ENCODE assay signal across 20 mouse cellular contexts in the genomic region with DNA sequence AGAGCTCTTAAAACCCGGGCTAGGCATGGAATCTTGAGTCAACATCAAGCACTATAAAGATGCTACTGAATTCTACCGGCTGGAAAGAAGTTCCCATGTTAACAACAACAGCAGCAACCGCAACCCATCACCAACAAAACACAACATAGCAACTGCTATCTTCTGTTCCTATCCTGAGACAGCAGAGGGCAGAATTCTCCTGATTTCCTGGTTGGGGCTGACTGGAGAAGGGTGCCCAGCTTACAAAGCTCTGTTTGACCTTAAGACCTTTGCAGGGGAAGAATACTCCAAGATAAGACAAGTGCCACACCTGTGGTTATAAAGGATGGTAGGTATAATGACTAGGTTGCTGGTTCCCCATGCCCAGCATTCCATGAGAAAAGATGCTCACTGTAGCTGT. TPM values are rescaled to one million over a fixed set of nuclear protein-coding genes. Genes with fewer than 3 reads are reported as not detected.
A peak's percentile ranks its signal among the peaks of the same experiment; 100 is the strongest.
DNase-seq lines count a peak whose midpoint lies in the region; TF ChIP-seq lines count a peak whose summit lies in the region.
"Had no signal": no experiment of that assay in that cellular context is flagged by ENCODE, and none has a peak within 500 bp of the region (broad histone marks: within the 10 kb centered on the region; RNA-seq: fewer than 3 reads in every experiment).

No protein-coding gene starts in this region.

- no peak for DNase-seq in heart, adult 2 months
- no peak for DNase-seq in heart, embryonic 10.5 days (ENCODE audit: low spot score)
- no peak for DNase-seq in left cerebral cortex, adult 2 months (ENCODE audit: extremely low spot score in 1 of 2, low spot score in 2 of 2)
- DNase-seq in left cerebral cortex, postnatal 25 days (ENCODE audit: low spot score in 2 of 2) = no peak
- no peak for DNase-seq in CH12.LX (ENCODE audit: extremely low read depth)
- DNase-seq in B cell, adult 2 months = no peak
- DNase-seq: adrenal gland, adult 8-10 months; cerebellum, adult 8-10 months; gastrocnemius, postnatal 14 days; kidney, postnatal 10 days; lung, postnatal 36 days; retina, postnatal 1 day; right cerebral cortex, postnatal 4 days had no signal

- no peak overlapping the region for H3K27ac ChIP-seq in heart, adult 2 months
- H3K27ac ChIP-seq in heart, embryonic 10.5 days = no peak overlapping the region; the same call in 1 of the 2 replicates
- H3K27ac ChIP-seq in left cerebral cortex, adult 2 months = peak overlapping the region; percentile 64; the same call in 1 of the 2 replicates
- H3K27ac ChIP-seq in CH12.LX (ENCODE audit: insufficient read depth, low read depth) = no peak overlapping the region
- 0 out of 2 replicates have a peak overlapping the region, but pooled peaks have one; percentile 1 for H3K27ac ChIP-seq in brown adipose tissue, adult 24 weeks (replicated peaks; ENCODE audit: low read depth, low read length)
- H3K27ac ChIP-seq: embryonic facial prominence, embryonic 13.5 days; hindbrain, embryonic 10.5 days; limb, embryonic 13.5 days; liver, embryonic 15.5 days had no signal

- 65% methylated on average over 3 of the region's 3 CpGs for WGBS in heart, adult 2 months
- WGBS in heart, embryonic 10.5 days = 88% methylated on average over 3 of the region's 3 CpGs

- H3K4me1 ChIP-seq in heart, adult 2 months (ENCODE audit: control insufficient read depth, insufficient read depth, low read length) = no peaks in the 10 kb centered on the region; the same call in 1 of the 2 replicates
- H3K4me1 ChIP-seq in heart, embryonic 10.5 days = peaks cover 31% of the 10 kb centered on the region
- H3K4me1 ChIP-seq in CH12.LX (ENCODE audit: control insufficient read depth in 1 of 2, insufficient read depth in 2 of 2) = no peaks in the 10 kb centered on the region
- peaks cover 6% of the 10 kb centered on the region; the same call in 1 of the 2 replicates for H3K4me1 ChIP-seq in brown adipose tissue, adult 24 weeks (ENCODE audit: control insufficient read depth, insufficient read depth, insufficient read length, low read length)
- H3K4me1 ChIP-seq: hindbrain, embryonic 10.5 days; limb, embryonic 13.5 days; liver, embryonic 15.5 days had no signal

- no peak overlapping the region for H3K9ac ChIP-seq in heart, adult 2 months (ENCODE audit: low read depth, low read length)
- no peak overlapping the region for H3K9ac ChIP-seq in CH12.LX (ENCODE audit: insufficient read depth, low read depth)
- H3K9ac ChIP-seq: embryonic facial prominence, embryonic 13.5 days; limb, embryonic 13.5 days; liver, embryonic 15.5 days had no signal

- intact Hi-C loops in heart, adult 2 months (cut with DNase I) = no loop called here
- intact Hi-C loops in left cerebral cortex, adult 2 months (cut with DNase I) = loop anchor here (5.0 kb wide), 2 partner anchors 50 to 270 kb away; no protein-coding TSS in a partner anchor
- intact Hi-C loops in left cerebral cortex, postnatal 25 days (cut with DNase I) = no loop called here

- in situ Hi-C loops in CH12.LX (cut with MboI; ENCODE audit: low pct_ligation_motif_present, low pct_unique_long_range_greater_than_20kb, low sequenced_read_pairs) = no loop called here

- dilution Hi-C loops in CH12.LX (cut with MboI; ENCODE audit: extremely low pct_ligation_motif_present, extremely low pct_unique_long_range_greater_than_20kb, low sequenced_read_pairs) = no loop called here

- no peaks in the 10 kb centered on the region; the same call in 1 of the 2 replicates for H3K79me2 ChIP-seq in heart, adult 2 months (replicated peaks; ENCODE audit: control insufficient read depth, insufficient read depth, low read length)
- no peaks in the 10 kb centered on the region for H3K79me2 ChIP-seq in CH12.LX (replicated peaks; ENCODE audit: control insufficient read depth, extremely low read depth, insufficient read depth, poor library complexity, severe bottlenecking)

- no peak overlapping the region for H3K4me3 ChIP-seq in heart, adult 2 months
- H3K4me3 ChIP-seq in heart, embryonic 10.5 days = no peak overlapping the region
- H3K4me3 ChIP-seq in left cerebral cortex, adult 2 months = no peak overlapping the region
- H3K4me3 ChIP-seq in CH12.LX (replicated peaks in 1 of 3; ENCODE audit: low read depth in 2 of 3, low read length in 2 of 3, poor library complexity in 1 of 3) = no peak overlapping the region
- H3K4me3 ChIP-seq in brown adipose tissue, adult 24 weeks (ENCODE audit: insufficient read depth, low read depth, low read length) = no peak overlapping the region
- H3K4me3 ChIP-seq: embryonic facial prominence, embryonic 13.5 days; heart, embryonic 12.5 days; hindbrain, embryonic 10.5 days; limb, embryonic 13.5 days; liver, embryonic 15.5 days had no signal

- TF ChIP-seq EP300 in heart, adult 2 months (IDR thresholded peaks at IDR 0.05; ENCODE audit: insufficient read depth, low read depth, low read length) = no peak
- TF ChIP-seq EP300 in CH12.LX (IDR thresholded peaks at IDR 0.05; ENCODE audit: low read length) = no peak

- TF ChIP-seq POLR2A in heart, adult 2 months (IDR thresholded peaks at IDR 0.05; ENCODE audit: insufficient read depth, low read depth, low read length) = no peak
- TF ChIP-seq POLR2A in CH12.LX (IDR thresholded peaks at IDR 0.05; ENCODE audit: low read depth, low read length) = no peak

- peak; percentile 58 for TF ChIP-seq CTCF in heart, adult 2 months (IDR thresholded peaks at IDR 0.05)
- TF ChIP-seq CTCF in left cerebral cortex, adult 2 months (IDR thresholded peaks at IDR 0.05) = peak; percentile 53
- peak in 1 of 2 experiments; percentile 46; a peak in 2 of 4 replicates for TF ChIP-seq CTCF in CH12.LX (conservative IDR thresholded peaks at IDR 0.05 in 1 of 2, IDR thresholded peaks at IDR 0.05 in 1 of 2; ENCODE audit: low read depth in 2 of 2, low read length in 2 of 2)

- no peaks in the 10 kb centered on the region for H3K27me3 ChIP-seq in heart, adult 2 months (ENCODE audit: control insufficient read depth, insufficient read depth, low read length)
- H3K27me3 ChIP-seq in heart, embryonic 10.5 days (ENCODE audit: insufficient read depth, poor library complexity, severe bottlenecking) = no peaks in the 10 kb centered on the region
- H3K27me3 ChIP-seq in CH12.LX (replicated peaks) = no peaks in the 10 kb centered on the region
- H3K27me3 ChIP-seq: embryonic facial prominence, embryonic 13.5 days; heart, embryonic 12.5 days; limb, embryonic 13.5 days; liver, embryonic 15.5 days had no signal

- no peak overlapping the region for H3K4me2 ChIP-seq in CH12.LX (ENCODE audit: insufficient read depth, low read depth, poor library complexity, severe bottlenecking)
- H3K4me2 ChIP-seq: embryonic facial prominence, embryonic 13.5 days; heart, embryonic 12.5 days; limb, embryonic 13.5 days; liver, embryonic 15.5 days; midbrain, embryonic 11.5 days had no signal

- H3K36me3 ChIP-seq in heart, adult 2 months (ENCODE audit: control insufficient read depth, insufficient read depth, low read length) = peaks cover 5% of the 10 kb centered on the region
- peaks cover 59% of the 10 kb centered on the region for H3K36me3 ChIP-seq in heart, embryonic 10.5 days
- H3K36me3 ChIP-seq in CH12.LX (replicated peaks in 1 of 2; ENCODE audit: control insufficient read depth in 1 of 2, insufficient read depth in 1 of 2, low read length in 1 of 2) = peaks cover 18 to 78% of the 10 kb centered on the region in 2 experiments

- TF ChIP-seq RAD21 in CH12.LX (IDR thresholded peaks at IDR 0.05; ENCODE audit: low read depth, low read length) = peak; percentile 17; the same call in 1 of the 2 replicates

- no peaks in the 10 kb centered on the region for H3K9me3 ChIP-seq in heart, embryonic 10.5 days
- no peaks in the 10 kb centered on the region for H3K9me3 ChIP-seq in CH12.LX (replicated peaks; ENCODE audit: low read length)
- H3K9me3 ChIP-seq: embryonic facial prominence, embryonic 13.5 days; heart, embryonic 12.5 days; hindbrain, embryonic 10.5 days; limb, embryonic 13.5 days; liver, embryonic 15.5 days had no signal

RNA-seq across cellular contexts. Expression of gene Ndst2, which starts 12.6 kb away (rescaled TPM):
- total RNA-seq in heart, adult 2 months (2021) = 1 to 10 TPM; 8.3 to 8.5 TPM
- polyA plus RNA-seq in heart, adult 2 months (2012; rRNA removed) = 15.5 and 23.7 TPM in 2 replicates
- 17.5 and 19.7 TPM in 2 replicates for polyA plus RNA-seq in heart, embryonic 10.5 days (2016; fragmentation: Nextera tagmentation; extraction: Ambion mirVana)
- total RNA-seq in left cerebral cortex, adult 2 months (2021) = 10 to 100 TPM; 15.5 to 17.7 TPM
- total RNA-seq in left cerebral cortex, postnatal 25 days (2021) = 10 to 100 TPM; 14.9 to 17.4 TPM
- total RNA-seq in CH12.LX (2012; rRNA removed) (17.8 and 21.1 TPM in 2 replicates), CH12.LX (2014; rRNA removed) (9.9 and 11.4 TPM in 2 replicates)
- polyA plus RNA-seq in CH12.LX (2012; ENCODE audit: insufficient read length, low read depth) = 18.0 and 20.2 TPM in 2 replicates
- 3.9 and 4.8 TPM in 2 replicates for polyA plus RNA-seq in brown adipose tissue, adult 24 weeks (2012; ENCODE audit: insufficient read depth, insufficient read length, missing spikeins)

RNA-seq across cellular contexts. Expression of gene Zswim8, which starts 39.6 kb away (rescaled TPM):
- total RNA-seq in heart, adult 2 months (2021) = 10 to 100 TPM; 38.5 to 40.0 TPM
- polyA plus RNA-seq in heart, adult 2 months (2012; rRNA removed) = 103 and 108 TPM in 2 replicates
- 25.9 and 33.1 TPM in 2 replicates for polyA plus RNA-seq in heart, embryonic 10.5 days (2016; fragmentation: Nextera tagmentation; extraction: Ambion mirVana)
- total RNA-seq in left cerebral cortex, adult 2 months (2021) = 100 to 1,000 TPM; 176 to 180 TPM
- 100 to 1,000 TPM; 152 to 155 TPM for total RNA-seq in left cerebral cortex, postnatal 25 days (2021)
- total RNA-seq in CH12.LX (2012; rRNA removed) = 22.6 and 22.8 TPM in 2 replicates
- 8.7 and 9.5 TPM in 2 replicates for total RNA-seq in CH12.LX (2014; rRNA removed)
- polyA plus RNA-seq in CH12.LX (2012; ENCODE audit: insufficient read length, low read depth) = 33.9 and 39.6 TPM in 2 replicates
- 22.1 and 28.2 TPM in 2 replicates for polyA plus RNA-seq in brown adipose tissue, adult 24 weeks (2012; ENCODE audit: insufficient read depth, insufficient read length, missing spikeins)

RNA-seq across cellular contexts. Expression of gene Chchd1, which starts 44.1 kb away (rescaled TPM):
- 100 to 1,000 TPM in 1 of 2 experiments, 10 to 100 TPM in 1; 98.8 to 126 TPM for total RNA-seq in heart, adult 2 months (2021)
- 66.8 and 89.0 TPM in 2 replicates for polyA plus RNA-seq in heart, adult 2 months (2012; rRNA removed)
- 224 and 232 TPM in 2 replicates for polyA plus RNA-seq in heart, embryonic 10.5 days (2016; fragmentation: Nextera tagmentation; extraction: Ambion mirVana)
- 10 to 100 TPM; 47.3 to 48.1 TPM for total RNA-seq in left cerebral cortex, adult 2 months (2021)
- total RNA-seq in left cerebral cortex, postnatal 25 days (2021) = 10 to 100 TPM; 45.9 to 51.8 TPM
- total RNA-seq in CH12.LX (2012; rRNA removed) (184 and 191 TPM in 2 replicates), CH12.LX (2014; rRNA removed) (391 and 402 TPM in 2 replicates)
- 157 and 166 TPM in 2 replicates for polyA plus RNA-seq in CH12.LX (2012; ENCODE audit: insufficient read length, low read depth)
- polyA plus RNA-seq in brown adipose tissue, adult 24 weeks (2012; ENCODE audit: insufficient read depth, insufficient read length, missing spikeins) = 233 and 294 TPM in 2 replicates

RNA-seq across cellular contexts. Expression of gene Camk2g, which starts 47.0 kb away (rescaled TPM):
- total RNA-seq in heart, adult 2 months (2021) = 10 to 100 TPM; 36.8 to 41.0 TPM
- 37.0 and 54.6 TPM in 2 replicates for polyA plus RNA-seq in heart, adult 2 months (2012; rRNA removed)
- polyA plus RNA-seq in heart, embryonic 10.5 days (2016; fragmentation: Nextera tagmentation; extraction: Ambion mirVana) = 60.6 and 65.3 TPM in 2 replicates
- 100 to 1,000 TPM; 328 to 345 TPM for total RNA-seq in left cerebral cortex, adult 2 months (2021)
- 100 to 1,000 TPM; 292 to 312 TPM for total RNA-seq in left cerebral cortex, postnatal 25 days (2021)
- total RNA-seq in CH12.LX (2012; rRNA removed) (18.5 and 19.8 TPM in 2 replicates), CH12.LX (2014; rRNA removed) (15.7 and 17.1 TPM in 2 replicates)
- 33.1 and 34.7 TPM in 2 replicates for polyA plus RNA-seq in CH12.LX (2012; ENCODE audit: insufficient read length, low read depth)
- 9.3 and 12.8 TPM in 2 replicates for polyA plus RNA-seq in brown adipose tissue, adult 24 weeks (2012; ENCODE audit: insufficient read depth, insufficient read length, missing spikeins)

RNA-seq across cellular contexts. Expression of gene Fut11, which starts 52.2 kb away (rescaled TPM):
- 1 to 10 TPM; 5.3 to 5.9 TPM for total RNA-seq in heart, adult 2 months (2021)
- polyA plus RNA-seq in heart, adult 2 months (2012; rRNA removed) = 5.3 and 6.9 TPM in 2 replicates
- polyA plus RNA-seq in heart, embryonic 10.5 days (2016; fragmentation: Nextera tagmentation; extraction: Ambion mirVana) = 18.4 and 19.5 TPM in 2 replicates
- total RNA-seq in left cerebral cortex, adult 2 months (2021) = 10 to 100 TPM; 17.6 to 18.2 TPM
- total RNA-seq in left cerebral cortex, postnatal 25 days (2021) = 10 to 100 TPM; 18.5 to 19.7 TPM
- total RNA-seq in CH12.LX (2012; rRNA removed) = 2.6 and 2.9 TPM in 2 replicates
- 3.5 and 3.7 TPM in 2 replicates for total RNA-seq in CH12.LX (2014; rRNA removed)
- 3.8 and 4.0 TPM in 2 replicates for polyA plus RNA-seq in CH12.LX (2012; ENCODE audit: insufficient read length, low read depth)
- polyA plus RNA-seq in brown adipose tissue, adult 24 weeks (2012; ENCODE audit: insufficient read depth, insufficient read length, missing spikeins) = 1.6 and 3.3 TPM in 2 replicates

Comparison
In these comparisons a context has a peak if more than half of its experiments do, and no peak if none do; other contexts are left out.
1. H3K27ac ChIP-seq: peak in left cerebral cortex, adult 2 months (single experiment) and brown adipose tissue, adult 24 weeks (single experiment); none in heart, adult 2 months (single experiment), heart, embryonic 10.5 days (single experiment) and CH12.LX (single experiment).